Mouse (Mus musculus): ENCODE results near the gene Gm49486.

The Gm49486 gene

GRCm38 (mm10) chr15:79229058-79229821, at the start of gene Gm49486, which contains the start of gene Pick1:
TSS of gene Gm49486 (plus strand) at chr15:79229391.
TSS of gene Pick1 (plus strand) at chr15:79229173.
- DNase-seq (ENCODE audit: low spot score in 2 of 2), result peak; percentile 71 to 83

- no peak for DNase-seq (ENCODE audit: low spot score in 2 of 2)
Observed at GRCm38 (mm10) chr15:79185213-79185612, 44.0 kb upstream of the Gm49486 start.

DNA sequence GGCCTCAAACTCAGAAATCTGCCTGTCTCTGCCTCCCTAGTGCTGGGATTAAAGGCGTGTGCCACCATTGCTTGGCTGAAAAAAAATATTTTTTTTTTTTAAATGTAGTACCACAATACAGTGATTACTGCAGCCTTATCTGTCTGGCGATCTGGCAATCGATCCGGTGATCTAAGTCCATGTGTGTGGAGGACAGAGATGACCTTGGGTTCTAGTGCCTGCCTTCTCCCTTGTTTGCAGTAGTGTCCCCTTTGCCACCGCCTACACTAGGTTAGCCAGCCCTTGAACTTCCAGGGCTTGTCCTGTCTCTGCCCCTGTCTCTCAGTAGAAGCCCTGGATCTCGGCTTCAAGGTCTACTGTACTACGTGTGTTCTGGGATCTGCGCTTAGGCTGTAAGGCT, 41.4 kb upstream of the Gm49486 start:
- no peak for DNase-seq (ENCODE audit: low spot score in 2 of 2)

DNA sequence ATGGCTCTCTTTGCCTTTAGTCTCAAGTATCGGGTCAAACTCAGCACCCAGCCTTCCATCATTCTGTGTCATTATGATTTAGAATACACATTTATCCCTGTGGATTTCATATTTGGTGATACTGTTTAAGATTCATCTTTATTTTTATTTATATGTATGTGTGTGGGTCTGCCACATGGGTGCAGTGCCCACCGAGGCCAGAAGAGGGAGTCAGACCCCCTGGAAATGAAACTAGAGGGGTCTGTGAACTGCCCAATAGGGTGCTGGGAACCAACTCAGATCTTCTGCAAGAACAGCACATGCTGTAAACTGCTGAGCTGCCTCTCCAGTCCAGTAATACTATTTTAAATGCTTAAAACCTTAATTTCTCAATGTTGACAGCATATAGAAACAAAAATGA, 37.8 kb upstream of the Gm49486 start:
- DNase-seq (ENCODE audit: low spot score in 2 of 2), result no peak

GRCm38 (mm10) chr15:79192450-79192849, 36.7 kb upstream of the Gm49486 start:
- DNase-seq (ENCODE audit: low spot score in 2 of 2), result no peak

GRCm38 (mm10) chr15:79192885-79193845, 36.0 kb upstream of the Gm49486 start:
- peak; percentile 47 to 51 for DNase-seq (ENCODE audit: low spot score in 2 of 2)

GRCm38 (mm10) chr15:79194048-79194447, 35.1 kb upstream of the Gm49486 start:
- no peak for DNase-seq (ENCODE audit: low spot score in 2 of 2)

GRCm38 (mm10) chr15:79194946-79195345, 34.2 kb upstream of the Gm49486 start:
- no peak for DNase-seq (ENCODE audit: low spot score in 2 of 2)

DNA sequence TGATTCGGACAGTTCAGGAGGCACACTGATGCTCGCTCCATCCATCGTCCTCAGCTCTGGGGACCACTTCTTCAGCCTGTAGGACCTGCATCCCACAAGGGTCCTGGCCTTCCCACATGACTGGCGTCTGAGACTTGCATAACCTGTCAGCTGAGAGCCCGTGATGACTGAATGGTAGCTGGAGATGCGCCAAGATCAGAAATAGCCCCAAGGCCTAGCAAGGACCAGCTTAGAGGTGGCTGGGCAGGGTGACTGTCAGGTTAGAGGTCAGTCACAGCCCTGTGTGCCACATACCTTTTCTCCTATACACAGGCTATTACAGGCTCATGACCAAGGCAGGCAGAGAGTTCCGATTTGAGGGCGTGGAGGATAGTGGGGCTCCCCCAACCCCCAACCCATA, 33.7 kb upstream of the Gm49486 start:
- no peak for DNase-seq (ENCODE audit: low spot score in 2 of 2)

DNA sequence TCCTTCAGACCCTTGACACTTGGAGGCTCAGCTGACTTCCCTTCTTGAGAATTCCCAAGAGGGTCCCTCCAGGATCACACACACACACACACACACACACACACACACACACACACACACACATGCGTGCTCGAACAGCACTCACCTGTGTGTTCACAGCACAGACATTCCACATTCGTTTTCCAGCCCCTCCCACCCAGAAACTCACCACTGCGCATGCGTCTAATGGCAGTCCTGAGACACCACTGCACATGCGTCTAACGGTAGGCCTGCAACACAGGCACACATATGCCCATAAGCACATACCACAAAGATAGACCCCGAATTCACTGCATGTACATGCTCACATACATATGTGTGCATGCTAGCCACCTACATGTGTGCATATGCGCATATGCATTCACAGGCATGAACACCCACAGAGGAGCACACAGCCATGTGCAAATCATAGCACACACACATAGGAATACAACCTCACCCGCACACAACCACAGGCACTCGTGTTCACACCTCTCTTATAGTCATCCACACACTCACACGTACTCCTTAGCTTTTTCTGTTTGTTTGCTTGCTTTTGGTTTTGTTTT, 29.7 kb upstream of the Gm49486 start:
- DNase-seq (ENCODE audit: low spot score in 2 of 2), result no peak

- DNase-seq (ENCODE audit: low spot score in 2 of 2), result peak in 1 of 2 experiments; percentile 66
Observed at GRCm38 (mm10) chr15:79201491-79202150, 27.6 kb upstream of the Gm49486 start.

- DNase-seq (ENCODE audit: low spot score in 2 of 2), result no peak
Observed at GRCm38 (mm10) chr15:79202575-79202974, 26.6 kb upstream of the Gm49486 start.

DNA sequence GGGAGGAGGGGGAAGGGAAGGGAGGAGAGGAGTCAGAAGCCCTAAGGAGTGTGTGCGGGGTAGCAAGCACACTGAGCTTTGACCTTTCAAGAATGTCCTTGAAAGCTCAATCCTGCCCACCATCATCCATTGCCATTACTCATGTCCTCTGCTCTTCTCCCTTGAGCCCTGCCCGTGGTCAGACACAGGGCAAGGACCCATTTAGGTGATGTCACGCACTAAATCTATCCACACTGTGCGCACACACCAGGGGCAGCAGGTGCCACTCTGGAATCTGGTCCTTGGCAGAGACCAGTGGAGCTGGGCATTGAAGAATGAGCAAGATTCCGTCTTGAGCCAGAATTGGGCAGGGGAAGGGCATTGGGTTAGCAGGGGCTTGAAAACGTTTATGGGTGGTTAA, 21.0 kb upstream of the Gm49486 start:
- no peak for DNase-seq (ENCODE audit: low spot score in 2 of 2)

DNA sequence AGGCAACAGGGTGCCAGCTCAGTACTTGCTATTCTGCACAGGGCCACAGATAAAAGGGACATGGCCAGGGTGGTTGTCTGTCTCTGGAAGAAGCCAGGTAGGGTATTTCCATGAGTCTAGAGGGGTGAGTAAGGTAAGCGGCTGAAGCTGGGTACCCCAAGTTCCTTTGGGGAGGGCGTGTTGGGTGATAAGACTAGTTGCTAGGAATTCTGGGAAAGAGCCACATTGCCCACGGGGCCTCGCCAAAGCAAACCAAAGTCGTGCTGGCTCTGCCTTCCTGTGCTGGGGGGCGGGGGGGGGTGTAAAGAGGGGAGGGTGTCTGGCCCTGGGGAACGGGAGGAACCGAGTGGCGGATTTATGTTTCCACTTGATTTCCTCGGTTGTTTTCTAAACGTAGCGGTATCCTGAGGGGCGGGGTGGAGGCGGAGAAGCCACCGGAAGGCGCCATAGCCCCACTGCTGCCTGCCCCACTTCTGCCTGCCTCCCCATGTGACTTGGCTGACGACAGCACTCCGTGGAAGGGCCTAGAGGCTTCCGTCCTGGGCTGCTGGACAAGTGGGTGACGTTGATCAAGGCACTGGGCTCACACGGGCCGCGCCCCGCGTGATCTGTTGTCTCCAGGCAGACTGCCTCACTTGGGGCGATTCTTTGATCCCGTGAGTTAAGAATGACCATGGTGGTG, 20.3 kb upstream of the Gm49486 start:
- DNase-seq (ENCODE audit: low spot score in 2 of 2), result no peak

DNA sequence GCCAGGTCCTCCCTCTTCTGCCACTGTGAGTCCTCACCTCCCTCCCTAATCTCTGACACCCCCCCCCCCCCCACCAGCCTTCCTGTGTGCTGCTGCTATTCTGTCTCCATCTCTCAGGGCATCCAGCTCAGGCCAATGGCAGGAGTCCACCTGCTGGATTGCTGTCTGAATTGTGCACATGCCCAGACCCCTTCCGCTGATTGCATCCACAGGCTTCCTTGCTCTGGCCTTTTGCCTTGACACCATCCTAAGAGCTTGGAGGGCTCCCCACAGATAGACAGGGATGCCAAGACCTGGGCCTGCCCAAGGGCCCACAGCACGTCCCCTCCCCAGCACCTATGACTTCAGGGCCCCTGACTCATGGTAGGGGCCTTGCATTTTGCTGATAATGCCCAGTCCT, 18.8 kb upstream of the Gm49486 start:
- no peak for DNase-seq (ENCODE audit: low spot score in 2 of 2)

DNA sequence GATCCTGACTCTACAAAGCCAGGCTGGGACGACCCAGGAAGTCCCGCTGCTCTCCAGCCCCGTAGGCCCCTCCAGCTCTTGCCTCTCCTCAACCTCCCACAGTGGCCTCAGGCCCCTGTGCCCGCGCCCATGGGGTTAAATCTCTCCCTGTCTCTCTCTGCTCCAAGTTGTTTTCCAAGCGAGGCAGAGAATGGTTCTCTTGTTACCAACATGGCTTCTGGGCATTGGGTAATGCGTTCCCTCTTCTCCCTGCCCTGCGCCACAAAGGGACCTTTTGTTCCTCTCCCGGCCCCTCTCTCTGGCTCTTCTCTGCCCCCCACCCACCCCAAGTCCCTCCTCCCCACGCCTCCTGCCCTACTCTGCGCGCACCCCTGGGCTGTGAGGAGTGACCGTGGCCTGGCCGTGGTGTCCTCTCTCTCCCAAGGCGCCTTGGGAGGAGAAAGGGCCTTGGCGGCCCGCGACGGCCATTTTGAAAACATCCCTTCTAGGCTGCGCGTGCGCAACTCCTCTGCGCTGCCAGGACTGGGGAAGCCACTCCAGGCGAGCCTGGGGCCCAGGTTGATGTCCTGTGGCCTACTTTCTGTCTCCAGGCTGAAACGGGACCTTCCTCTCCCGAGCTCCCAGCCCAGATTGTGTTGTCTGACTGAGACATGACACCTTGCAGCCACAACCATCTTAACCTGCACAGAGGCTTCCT, 16.3 kb upstream of the Gm49486 start:
- DNase-seq (ENCODE audit: low spot score in 2 of 2), result no peak

DNA sequence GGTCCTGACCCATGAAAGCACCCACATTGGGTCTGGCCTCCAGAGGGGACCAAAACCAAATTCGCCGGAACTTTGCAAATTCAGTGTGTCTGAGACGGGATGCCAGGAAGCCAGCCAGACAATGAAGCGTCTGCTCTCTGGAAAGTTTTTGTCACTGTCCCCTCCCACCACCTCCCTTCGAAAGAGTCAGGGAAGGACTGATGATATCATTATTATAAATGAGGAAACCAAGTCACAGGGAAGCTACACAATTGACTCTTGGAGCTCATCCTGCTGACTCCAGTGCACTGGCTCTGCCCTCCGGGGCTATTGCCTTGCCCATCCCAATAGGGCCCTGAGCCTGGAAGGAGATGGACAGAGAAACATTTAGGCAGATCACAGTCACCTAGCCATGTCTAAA, 15.6 kb upstream of the Gm49486 start:
- no peak for DNase-seq (ENCODE audit: low spot score in 2 of 2)

GRCm38 (mm10) chr15:79216191-79216590, 13.0 kb upstream of the Gm49486 start:
- DNase-seq (ENCODE audit: low spot score in 2 of 2), result no peak

DNA sequence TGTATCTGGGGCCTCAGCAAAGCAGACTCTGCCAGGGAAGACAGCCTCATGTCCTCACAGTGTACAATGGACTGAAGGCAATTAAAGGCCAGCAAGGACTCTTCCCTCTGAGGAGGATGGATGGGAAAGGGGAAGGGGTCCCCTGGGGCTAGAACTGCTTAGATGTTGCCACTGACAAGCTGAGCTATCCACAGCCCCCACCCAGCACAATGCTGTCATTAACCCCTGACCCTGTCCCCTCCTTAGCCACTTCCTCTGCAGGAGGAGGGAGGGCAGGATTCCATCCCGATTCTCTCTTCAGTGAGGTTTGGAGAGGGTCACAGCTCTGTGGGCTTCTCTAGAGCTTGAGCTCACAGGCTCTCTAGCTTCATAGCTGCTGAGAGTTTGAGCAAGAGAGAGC, 9.6 kb upstream of the Gm49486 start:
- no peak for DNase-seq (ENCODE audit: low spot score in 2 of 2)

GRCm38 (mm10) chr15:79223641-79224040, 5.5 kb upstream of the Gm49486 start:
- DNase-seq (ENCODE audit: low spot score in 2 of 2), result no peak

DNA sequence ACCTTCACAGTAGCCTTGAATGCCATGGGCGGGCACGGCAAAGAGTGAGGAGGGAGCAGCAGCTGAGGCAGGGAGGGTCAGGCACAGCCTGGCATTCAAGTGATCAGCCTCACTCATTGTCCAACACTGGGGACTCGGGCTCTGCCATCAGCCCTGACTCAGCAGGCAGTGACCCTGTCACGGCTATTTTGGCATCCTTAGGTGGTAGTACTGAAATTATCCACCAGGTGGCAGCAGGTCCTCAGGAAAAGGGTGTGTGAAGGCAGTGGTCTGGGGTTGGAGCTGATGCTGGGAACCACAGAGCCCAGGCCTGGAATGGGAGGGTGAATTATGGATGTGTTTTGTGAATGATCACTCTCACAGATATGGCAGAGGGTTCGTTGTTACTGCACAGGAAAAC, 4.5 kb upstream of the Gm49486 start:
- DNase-seq (ENCODE audit: low spot score in 2 of 2), result peak; percentile 66 to 75

Data from frontal cortex, postnatal 10 days (tissue).